Mouse (Mus musculus): ENCODE measurements around the gene Ppm1f. TPM values are rescaled to one million over a fixed set of nuclear protein-coding genes. Genes with fewer than 3 reads are reported as not detected.
A peak's percentile ranks its signal among the peaks of the same experiment; 100 is the strongest.
"Not testable (repeated sequence)": the region's sequence is repeated elsewhere in the genome, so short reads cannot be mapped to it uniquely, and the experiment has no call there.

Ppm1f gene
- polyA plus RNA-seq, 1 experiment: 11.3 TPM

- Histone ChIP-seq H3K27me3 (ENCODE audit: control insufficient read depth, insufficient read depth, low read length) (no peaks in the 10 kb centered on the region), H3K27ac (ENCODE audit: insufficient read depth, low read length) (no peak overlapping the region), H3K36me3 (ENCODE audit: control insufficient read depth, insufficient read depth, low read length) (peaks cover 8% of the 10 kb centered on the region; the same call in 1 of the 2 replicates), H3K4me3 (ENCODE audit: extremely low read depth, insufficient read depth, insufficient read length) (no peak overlapping the region), H3K4me1 (ENCODE audit: control insufficient read depth, insufficient read depth, insufficient read length) (no peaks in the 10 kb centered on the region; the same call in 1 of the 2 replicates)
- TF ChIP-seq POLR2A (IDR thresholded peaks at IDR 0.05; ENCODE audit: low read depth, low read length) (no peak), CTCF (IDR thresholded peaks at IDR 0.05; ENCODE audit: extremely low read depth, insufficient read depth, insufficient read length, insufficient replicate concordance) (no peak)
- 96% methylated on average over 5 of the region's 5 CpGs for WGBS
- DNase-seq (ENCODE audit: low read depth in 1 of 2, low spot score in 2 of 2): no peak
Measured at GRCm38 (mm10) chr16:16926536-16926935, 30.3 kb downstream of the Ppm1f start.

GRCm38 (mm10) chr16:16928908-16929307 is 32.6 kb downstream of the Ppm1f start:
- H3K4me3 ChIP-seq (ENCODE audit: extremely low read depth, insufficient read depth, insufficient read length); H3K27me3 ChIP-seq (ENCODE audit: control insufficient read depth, insufficient read depth, low read length); H3K36me3 ChIP-seq (ENCODE audit: control insufficient read depth, insufficient read depth, low read length); H3K4me1 ChIP-seq (ENCODE audit: control insufficient read depth, insufficient read depth, insufficient read length); DNase-seq (ENCODE audit: low read depth in 1 of 2, low spot score in 2 of 2); H3K27ac ChIP-seq (ENCODE audit: insufficient read depth, low read length): not testable (repeated sequence)
- WGBS: 81% methylated on average over 3 of the region's 3 CpGs

GRCm38 (mm10) chr16:16930326-16930725 is 34.1 kb downstream of the Ppm1f start:
- WGBS: 88% methylated on average over 3 of the region's 3 CpGs
- H3K27ac ChIP-seq (ENCODE audit: insufficient read depth, low read length): no peak overlapping the region
- no peaks in the 10 kb centered on the region for H3K36me3 ChIP-seq (ENCODE audit: control insufficient read depth, insufficient read depth, low read length)
- TF ChIP-seq POLR2A (IDR thresholded peaks at IDR 0.05; ENCODE audit: low read depth, low read length) (no peak), CTCF (IDR thresholded peaks at IDR 0.05; ENCODE audit: extremely low read depth, insufficient read depth, insufficient read length, insufficient replicate concordance) (no peak)
- no peak overlapping the region for H3K4me3 ChIP-seq (ENCODE audit: extremely low read depth, insufficient read depth, insufficient read length)
- no peaks in the 10 kb centered on the region for H3K27me3 ChIP-seq (ENCODE audit: control insufficient read depth, insufficient read depth, low read length)
- H3K4me1 ChIP-seq (ENCODE audit: control insufficient read depth, insufficient read depth, insufficient read length): no peaks in the 10 kb centered on the region; the same call in 1 of the 2 replicates
- DNase-seq (ENCODE audit: low read depth in 1 of 2, low spot score in 2 of 2): no peak

GRCm38 (mm10) chr16:16930810-16931296 is 34.6 kb downstream of the Ppm1f start:
- TF ChIP-seq CTCF (IDR thresholded peaks at IDR 0.05; ENCODE audit: extremely low read depth, insufficient read depth, insufficient read length, insufficient replicate concordance): no peak
- no peak for TF ChIP-seq POLR2A (IDR thresholded peaks at IDR 0.05; ENCODE audit: low read depth, low read length)
- Histone ChIP-seq H3K4me3 (ENCODE audit: extremely low read depth, insufficient read depth, insufficient read length) (no peak overlapping the region), H3K27ac (ENCODE audit: insufficient read depth, low read length) (no peak overlapping the region), H3K27me3 (ENCODE audit: control insufficient read depth, insufficient read depth, low read length) (no peaks in the 10 kb centered on the region), H3K4me1 (ENCODE audit: control insufficient read depth, insufficient read depth, insufficient read length) (no peaks in the 10 kb centered on the region; the same call in 1 of the 2 replicates), H3K36me3 (ENCODE audit: control insufficient read depth, insufficient read depth, low read length) (no peaks in the 10 kb centered on the region)
- peak in 1 of 2 experiments; percentile 22 for DNase-seq (ENCODE audit: low read depth in 1 of 2, low spot score in 2 of 2)
- WGBS: 46% methylated on average over 5 of the region's 5 CpGs

GRCm38 (mm10) chr16:16939543-16939942 is 43.3 kb downstream of the Ppm1f start:
- Histone ChIP-seq H3K27me3 (ENCODE audit: control insufficient read depth, insufficient read depth, low read length) (no peaks in the 10 kb centered on the region), H3K27ac (ENCODE audit: insufficient read depth, low read length) (no peak overlapping the region), H3K4me1 (ENCODE audit: control insufficient read depth, insufficient read depth, insufficient read length) (no peaks in the 10 kb centered on the region), H3K4me3 (ENCODE audit: extremely low read depth, insufficient read depth, insufficient read length) (no peak overlapping the region), H3K36me3 (ENCODE audit: control insufficient read depth, insufficient read depth, low read length) (no peaks in the 10 kb centered on the region)
- WGBS: 84% methylated on average over 9 of the region's 9 CpGs
- TF ChIP-seq CTCF (IDR thresholded peaks at IDR 0.05; ENCODE audit: extremely low read depth, insufficient read depth, insufficient read length, insufficient replicate concordance): no peak
- no peak for TF ChIP-seq POLR2A (IDR thresholded peaks at IDR 0.05; ENCODE audit: low read depth, low read length)
- DNase-seq (ENCODE audit: low read depth in 1 of 2, low spot score in 2 of 2): no peak

- 93% methylated on average over 2 of the region's 2 CpGs for WGBS
Measured at GRCm38 (mm10) chr16:16941078-16941477, 44.8 kb downstream of the Ppm1f start.

GRCm38 (mm10) chr16:16958575-16958974 is 62.3 kb downstream of the Ppm1f start:
- no peak overlapping the region for H3K4me3 ChIP-seq (ENCODE audit: extremely low read depth, insufficient read depth, insufficient read length)
- WGBS: 57% methylated on average over 3 of the region's 5 CpGs
- DNase-seq (ENCODE audit: low read depth in 1 of 2, low spot score in 2 of 2): no peak
- no peaks in the 10 kb centered on the region for H3K36me3 ChIP-seq (ENCODE audit: control insufficient read depth, insufficient read depth, low read length)
- H3K4me1 ChIP-seq (ENCODE audit: control insufficient read depth, insufficient read depth, insufficient read length): no peaks in the 10 kb centered on the region
- no peak for TF ChIP-seq CTCF (IDR thresholded peaks at IDR 0.05; ENCODE audit: extremely low read depth, insufficient read depth, insufficient read length, insufficient replicate concordance)
- TF ChIP-seq POLR2A (IDR thresholded peaks at IDR 0.05; ENCODE audit: low read depth, low read length): no peak
- no peaks in the 10 kb centered on the region for H3K27me3 ChIP-seq (ENCODE audit: control insufficient read depth, insufficient read depth, low read length)
- H3K27ac ChIP-seq (ENCODE audit: insufficient read depth, low read length): no peak overlapping the region

More at GRCm38 (mm10) chr16:16941078-16941477, 44.8 kb downstream of the Ppm1f start:
- TF ChIP-seq POLR2A (IDR thresholded peaks at IDR 0.05; ENCODE audit: low read depth, low read length): no peak
- TF ChIP-seq CTCF (IDR thresholded peaks at IDR 0.05; ENCODE audit: extremely low read depth, insufficient read depth, insufficient read length, insufficient replicate concordance): no peak
- DNase-seq (ENCODE audit: low read depth in 1 of 2, low spot score in 2 of 2): no peak
- Histone ChIP-seq H3K4me1 (ENCODE audit: control insufficient read depth, insufficient read depth, insufficient read length) (no peaks in the 10 kb centered on the region), H3K36me3 (ENCODE audit: control insufficient read depth, insufficient read depth, low read length) (no peaks in the 10 kb centered on the region), H3K27ac (ENCODE audit: insufficient read depth, low read length) (no peak overlapping the region), H3K4me3 (ENCODE audit: extremely low read depth, insufficient read depth, insufficient read length) (no peak overlapping the region), H3K27me3 (ENCODE audit: control insufficient read depth, insufficient read depth, low read length) (no peaks in the 10 kb centered on the region)

All from spleen, adult 2 months (tissue).